Mouse (Mus musculus) adrenal gland, adult 2 months (tissue): ENCODE results near the gene Aftph. TPM values are rescaled to one million over a fixed set of nuclear protein-coding genes. Genes with fewer than 3 reads are reported as not detected.
A peak's percentile ranks its signal among the peaks of the same experiment; 100 is the strongest.

Experiments used
- DNase-seq: peaks from one replicate; pipeline ENCODE4 v3.0.0; 2021
- polyA plus RNA-seq: library from polyadenylated mRNA; depleted of rRNA; stranded (reverse); fragments of >200 nt; gene quantifications from 2 replicates; pipeline ENCODE4 v1.2.3, GENCODE M21; 2012; rRNA removed
- total RNA-seq, 2 experiments: library from RNA; stranded (reverse); gene quantifications; 2 replicates each; pipeline ENCODE4 v1.2.3; 2021

The Aftph gene
- total and polyA plus RNA-seq, 3 experiments: 24.4 to 63.1 (median 48.9) TPM

DNA sequence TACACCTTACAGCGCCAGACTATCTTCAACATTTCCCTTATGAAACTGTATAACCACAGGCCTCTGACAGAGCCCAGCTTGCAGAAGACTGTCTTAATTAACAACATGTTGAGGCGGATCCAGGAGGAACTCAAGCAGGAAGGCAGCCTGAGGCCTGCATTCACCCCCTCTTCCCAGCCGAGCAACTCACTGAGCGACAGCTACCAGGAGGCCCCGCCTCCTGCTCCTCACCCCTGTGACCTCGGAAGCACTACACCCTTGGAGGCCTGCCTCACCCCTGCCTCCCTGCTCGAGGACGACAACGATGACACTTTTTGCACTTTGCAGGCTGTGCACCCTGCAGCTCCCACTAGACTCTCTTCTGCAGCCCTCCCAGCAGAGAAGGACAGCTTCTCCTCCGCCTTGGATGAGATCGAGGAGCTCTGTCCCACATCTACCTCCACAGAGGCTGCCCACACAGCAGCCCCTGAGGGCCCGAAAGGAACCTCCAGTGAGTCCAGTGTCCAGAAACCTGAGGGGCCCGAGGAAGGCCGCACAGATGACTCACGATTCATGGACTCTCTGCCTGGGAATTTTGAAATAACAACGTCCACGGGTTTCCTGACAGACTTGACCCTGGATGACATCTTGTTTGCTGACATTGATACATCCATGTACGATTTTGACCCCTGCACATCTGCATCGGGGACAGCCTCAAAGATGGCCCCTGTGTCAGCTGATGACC is 93.3 kb downstream of the Aftph start:
- peak; percentile 76 for DNase-seq

DNA sequence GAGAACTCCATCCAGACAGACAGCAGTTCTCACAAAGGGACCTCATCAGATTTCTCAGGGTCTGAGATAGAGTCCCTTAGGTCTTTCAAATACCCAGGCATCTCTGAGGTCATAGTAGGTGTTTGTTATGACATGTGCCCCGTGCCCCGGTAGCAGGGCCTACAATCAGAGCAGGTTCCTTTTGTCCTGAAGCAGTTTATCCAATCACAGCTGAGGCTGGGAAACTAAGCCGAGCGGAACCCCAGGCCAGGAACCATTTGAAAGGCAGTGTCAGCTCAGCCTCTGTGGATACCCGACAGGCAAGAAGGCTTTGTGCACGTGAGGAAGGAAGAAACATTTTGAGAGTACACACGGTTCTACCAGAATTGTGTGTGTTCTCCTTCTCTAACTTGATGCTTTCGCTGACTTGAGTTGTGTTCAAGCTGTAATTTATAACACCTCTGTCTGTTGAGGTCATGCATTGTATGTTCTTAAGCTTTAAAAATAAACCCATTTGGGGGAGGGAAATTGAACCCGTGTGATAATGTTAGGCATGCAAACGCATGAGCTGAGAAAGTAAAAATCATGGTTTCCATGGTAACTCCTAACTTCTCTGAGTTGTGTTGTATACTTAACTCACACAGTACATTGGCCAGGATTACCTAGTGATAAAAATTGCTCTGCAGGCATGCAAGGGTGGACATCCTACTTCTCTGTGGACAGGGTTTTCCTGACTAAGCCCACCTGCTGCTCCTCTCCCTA is 94.2 kb downstream of the Aftph start:
- DNase-seq: no peak

DNA sequence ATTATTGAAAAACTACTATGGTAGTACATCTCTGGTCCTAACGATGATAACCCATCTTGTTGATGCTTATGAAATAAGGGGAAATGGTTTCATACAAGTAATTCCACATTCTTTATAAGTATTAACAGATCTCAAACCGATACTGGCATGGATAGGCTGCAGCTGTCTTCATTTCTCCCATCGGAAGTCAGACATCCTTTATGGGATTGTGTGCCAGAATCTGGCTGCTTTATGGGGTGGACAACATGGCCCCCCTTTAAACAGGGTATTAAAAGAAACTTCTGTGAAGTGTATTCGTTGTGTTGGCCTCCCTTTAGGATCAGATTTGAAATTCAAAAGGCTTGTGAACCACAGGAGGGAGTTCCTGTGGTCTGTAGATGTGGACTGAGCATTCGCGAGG is 95.2 kb downstream of the Aftph start:
- DNase-seq: no peak

DNA sequence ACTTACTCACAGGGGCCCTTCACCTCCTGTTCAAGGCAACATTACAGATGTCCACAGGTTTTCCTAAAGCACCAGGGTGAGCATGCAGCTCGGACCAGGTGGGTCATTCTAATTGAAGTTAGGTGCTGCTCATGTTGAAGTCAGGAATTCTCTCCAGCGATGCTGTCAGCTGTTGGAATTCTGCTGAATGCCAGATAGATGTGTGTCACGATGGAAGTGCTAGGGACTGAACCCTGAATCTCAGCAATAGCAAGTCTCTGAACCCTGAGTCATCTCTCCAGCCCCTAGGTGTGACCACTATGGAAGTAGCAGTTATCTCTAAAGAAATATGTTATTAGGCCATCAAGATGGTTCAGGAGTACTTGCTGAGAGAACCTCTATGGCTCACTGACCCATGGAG is 95.9 kb downstream of the Aftph start:
- DNase-seq: no peak

- DNase-seq: no peak
These were observed 96.5 kb downstream of the Aftph start for GRCm38 (mm10) chr11:20644872-20645271.

DNA sequence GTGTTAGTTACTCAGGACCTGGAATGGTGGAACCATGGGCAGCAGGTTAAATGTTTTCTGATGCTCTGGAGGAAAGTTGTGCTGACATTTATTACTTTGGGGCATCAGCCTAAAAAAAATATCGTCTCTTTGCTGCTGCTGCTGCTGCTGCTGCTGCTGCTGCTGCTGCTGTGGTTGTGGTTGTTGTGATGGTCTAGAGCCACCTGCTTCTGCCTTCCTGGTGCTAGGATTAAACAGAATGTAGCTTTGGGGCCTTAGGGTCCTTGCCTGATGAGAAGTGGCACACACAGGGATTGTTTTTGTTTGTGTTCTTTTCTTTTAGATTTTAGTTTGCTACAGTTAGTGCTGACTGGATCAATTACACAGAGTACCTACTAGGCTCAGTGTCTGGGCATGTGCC is 97.2 kb downstream of the Aftph start:
- no peak for DNase-seq

DNA sequence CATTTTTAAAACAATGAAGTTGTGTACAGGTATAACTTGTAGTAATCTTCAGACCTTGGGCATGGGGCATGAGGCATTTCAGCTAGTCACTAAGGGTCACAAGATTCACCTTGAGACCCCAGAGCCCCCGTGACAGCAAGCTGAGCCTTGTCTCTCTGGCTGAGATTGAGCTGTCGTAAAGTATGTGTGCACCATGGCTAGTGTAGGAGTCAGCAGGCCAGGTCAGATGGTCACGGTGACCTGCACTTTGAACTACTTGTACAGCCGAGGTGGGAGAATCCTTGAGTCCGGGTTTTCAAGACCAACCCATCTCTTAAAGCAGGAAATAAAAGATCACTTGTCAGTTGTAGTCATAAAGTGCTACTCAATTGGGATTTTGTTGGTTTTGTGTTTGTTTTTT is 98.2 kb downstream of the Aftph start:
- no peak for DNase-seq

GRCm38 (mm10) chr11:20642321-20642720 is 99.1 kb downstream of the Aftph start:
- DNase-seq: no peak

GRCm38 (mm10) chr11:20639918-20640447 is 101.4 kb downstream of the Aftph start:
- DNase-seq: peak; percentile 18

- DNase-seq: peak; percentile 72
These were observed 102.5 kb downstream of the Aftph start for GRCm38 (mm10) chr11:20638841-20639240.

GRCm38 (mm10) chr11:20637060-20637459 is 104.3 kb downstream of the Aftph start:
- no peak for DNase-seq

- no peak for DNase-seq
These were observed 105.3 kb downstream of the Aftph start for GRCm38 (mm10) chr11:20636114-20636513.

DNA sequence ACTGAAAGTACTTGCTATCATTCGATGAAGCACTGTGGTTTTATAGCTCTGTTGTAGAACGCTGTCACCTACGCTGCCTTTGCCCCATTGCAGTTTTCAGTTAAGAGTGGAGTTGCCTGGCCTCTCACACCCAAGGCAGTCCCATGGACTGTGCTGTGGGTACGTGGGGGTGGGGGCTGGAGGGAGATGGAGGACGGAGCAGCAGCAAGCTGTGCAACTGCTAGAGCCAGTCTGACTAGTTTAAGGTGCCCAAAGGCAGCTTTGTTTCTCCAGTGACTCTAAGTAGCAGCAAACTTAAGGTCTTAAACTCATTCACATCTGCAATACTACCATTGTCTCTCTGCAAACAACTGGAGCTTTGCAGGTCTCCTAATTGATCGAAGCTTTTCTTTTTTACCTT is 105.7 kb downstream of the Aftph start:
- no peak for DNase-seq

Other genes starting within 250 kb of the Aftph start
- gene Sertad2, start 198.3 kb downstream of the Aftph start, total RNA-seq: 10 to 100 TPM; 12.3 to 17.6 TPM
- 20.4 and 26.1 TPM in 2 replicates for gene Sertad2, start 198.3 kb downstream of the Aftph start, polyA plus RNA-seq
- gene Lgalsl, start 89.5 kb upstream of the Aftph start, total RNA-seq: 10 to 100 TPM; 21.2 to 33.0 TPM
- 1.8 and 2.5 TPM in 2 replicates for gene Lgalsl, start 89.5 kb upstream of the Aftph start, polyA plus RNA-seq